Mouse (Mus musculus) frontal cortex, postnatal 36 days (tissue): Measurements from ENCODE around the gene Gm37240.
A peak's percentile ranks its signal among the peaks of the same experiment; 100 is the strongest.
"Not testable (repeated sequence)": the region's sequence is repeated elsewhere in the genome, so short reads cannot be mapped to it uniquely, and the experiment has no call there.

ENCODE experiments used
- DNase-seq, 2 experiments: peaks; one replicate each; pipeline ENCODE4 v3.0.0; 2022; ENCODE audit warnings: low spot score in 2 of 2

Gene Gm37240

GRCm38 (mm10) chr3:85887239-85887827 lies at the start of gene Gm37240, which contains the start of gene Glt28d2:
Gm37240 (minus strand) TSS chr3:85887518.
Glt28d2 (minus strand) TSS chr3:85887516.
- peak; percentile 43 to 55 for DNase-seq

- DNase-seq = no peak
These were observed 46.3 kb upstream of the Gm37240 start for GRCm38 (mm10) chr3:85933586-85933985.

GRCm38 (mm10) chr3:85931859-85932258 lies 44.5 kb upstream of the Gm37240 start:
- DNase-seq = no peak

GRCm38 (mm10) chr3:85930671-85931255 lies 43.4 kb upstream of the Gm37240 start:
- no peak for DNase-seq

- no peak for DNase-seq
These were observed 42.4 kb upstream of the Gm37240 start for GRCm38 (mm10) chr3:85929711-85930110.

GRCm38 (mm10) chr3:85928140-85928611 lies 40.9 kb upstream of the Gm37240 start:
- peak; percentile 13 to 26 for DNase-seq

GRCm38 (mm10) chr3:85927296-85927695 lies 40.0 kb upstream of the Gm37240 start:
- no peak for DNase-seq

GRCm38 (mm10) chr3:85923954-85924945 lies 36.9 kb upstream of the Gm37240 start:
- peak; percentile 85 to 92 for DNase-seq

GRCm38 (mm10) chr3:85923343-85923742 lies 36.0 kb upstream of the Gm37240 start:
- DNase-seq = peak; percentile 4 to 7

- no peak for DNase-seq
These were observed 35.0 kb upstream of the Gm37240 start for GRCm38 (mm10) chr3:85922331-85922730.

GRCm38 (mm10) chr3:85920671-85921070 lies 33.4 kb upstream of the Gm37240 start:
- not testable (repeated sequence) for DNase-seq

- DNase-seq = peak; percentile 23 to 44
These were observed 30.3 kb upstream of the Gm37240 start for GRCm38 (mm10) chr3:85917600-85917999.

GRCm38 (mm10) chr3:85914806-85915205 lies 27.5 kb upstream of the Gm37240 start:
- no peak for DNase-seq

- no peak for DNase-seq
These were observed 19.8 kb upstream of the Gm37240 start for GRCm38 (mm10) chr3:85907136-85907535.

- DNase-seq = no peak
These were observed 17.1 kb upstream of the Gm37240 start for GRCm38 (mm10) chr3:85904371-85904770.

- DNase-seq = no peak
These were observed 7.7 kb upstream of the Gm37240 start for GRCm38 (mm10) chr3:85895020-85895419.

- peak; percentile 8 to 17 for DNase-seq
These were observed 4.3 kb upstream of the Gm37240 start for GRCm38 (mm10) chr3:85891571-85891970.

- DNase-seq = peak in 1 of 2 experiments; percentile 4
These were observed 928 bp upstream of the Gm37240 start for GRCm38 (mm10) chr3:85888221-85888671.

- DNase-seq = no peak
These were observed 581 bp downstream of the Gm37240 start for GRCm38 (mm10) chr3:85886636-85887238.

- no peak for DNase-seq
These were observed 1.4 kb downstream of the Gm37240 start for GRCm38 (mm10) chr3:85885906-85886305.

- DNase-seq = no peak
These were observed 6.6 kb downstream of the Gm37240 start for GRCm38 (mm10) chr3:85880687-85881086.

GRCm38 (mm10) chr3:85880068-85880467 lies 7.2 kb downstream of the Gm37240 start:
- no peak for DNase-seq
